Mouse (Mus musculus) kidney, postnatal 10 days (tissue): ENCODE results near the gene Elane.

Source experiments
- DNase-seq: peaks from one replicate; pipeline ENCODE4 v3.0.0; 2021; ENCODE audit warnings: mixed read lengths

Gene Elane

GRCm38 (mm10) chr10:79858416-79859074 is 27.5 kb upstream of the Elane start:
- peak; percentile 90 for DNase-seq

GRCm38 (mm10) chr10:79859116-79859515 is 26.9 kb upstream of the Elane start:
- DNase-seq, result peak; percentile 54

GRCm38 (mm10) chr10:79860079-79860911 is 25.8 kb upstream of the Elane start:
- no peak for DNase-seq

GRCm38 (mm10) chr10:79861230-79862048 is 24.6 kb upstream of the Elane start:
- DNase-seq, result peak; percentile 78

- DNase-seq, result peak; percentile 52
Observed at GRCm38 (mm10) chr10:79862049-79862788, 23.8 kb upstream of the Elane start.

- DNase-seq, result peak; percentile 57
Observed at GRCm38 (mm10) chr10:79862925-79863324, 23.1 kb upstream of the Elane start.

- DNase-seq, result peak; percentile 42
Observed at GRCm38 (mm10) chr10:79864351-79865188, 21.5 kb upstream of the Elane start.

- DNase-seq, result peak; percentile 41
Observed at GRCm38 (mm10) chr10:79865189-79865601, 20.9 kb upstream of the Elane start.

GRCm38 (mm10) chr10:79865801-79866295 is 20.2 kb upstream of the Elane start:
- peak; percentile 50 for DNase-seq

GRCm38 (mm10) chr10:79866601-79867000 is 19.4 kb upstream of the Elane start:
- no peak for DNase-seq

- no peak for DNase-seq
Observed at GRCm38 (mm10) chr10:79871845-79872244, 14.2 kb upstream of the Elane start.

GRCm38 (mm10) chr10:79872862-79873261 is 13.2 kb upstream of the Elane start:
- DNase-seq, result no peak

GRCm38 (mm10) chr10:79873313-79873712 is 12.7 kb upstream of the Elane start:
- DNase-seq, result no peak

- no peak for DNase-seq
Observed at GRCm38 (mm10) chr10:79873715-79874289, 12.2 kb upstream of the Elane start.

- peak; percentile 68 for DNase-seq
Observed at GRCm38 (mm10) chr10:79874290-79874862, 11.7 kb upstream of the Elane start, which contains the start of the genes Prtn3 and Plppr3. TSS of gene Prtn3 (plus strand) at chr10:79874476. TSS of gene Plppr3 (minus strand) at chr10:79874634.

GRCm38 (mm10) chr10:79877174-79877573 is 8.9 kb upstream of the Elane start:
- no peak for DNase-seq

- peak; percentile 70 for DNase-seq
Observed at GRCm38 (mm10) chr10:79877757-79878156, 8.3 kb upstream of the Elane start.

GRCm38 (mm10) chr10:79879527-79879926 is 6.5 kb upstream of the Elane start:
- DNase-seq, result no peak

- peak; percentile 45 for DNase-seq
Observed at GRCm38 (mm10) chr10:79880721-79881120, 5.3 kb upstream of the Elane start.

- DNase-seq, result peak; percentile 63
Observed at GRCm38 (mm10) chr10:79881981-79882380, 4.1 kb upstream of the Elane start.
